Mouse (Mus musculus): Measurements from ENCODE around the gene Scnn1a.

- TF ChIP-seq CTCF (IDR thresholded peaks at IDR 0.05; ENCODE audit: low read depth) = no peak
- TF ChIP-seq EP300 (IDR thresholded peaks at IDR 0.05; ENCODE audit: low read depth) = no peak
Measured at GRCm38 (mm10) chr6:125322794-125323193, 2.3 kb downstream of the Scnn1a start.

All from liver, postnatal 0 days (tissue).